8 mouse cellular contexts compared by ENCODE assay signal in genomic region chr11:69633128-69633866, GRCm38 (mm10). TPM values are rescaled to one million over a fixed set of nuclear protein-coding genes. Genes with fewer than 3 reads are reported as not detected.
DNase-seq lines count a peak whose midpoint lies in the region; ATAC-seq and TF ChIP-seq lines count a peak whose summit lies in the region.

No protein-coding gene starts in this region.

- DNase-seq in cerebellum, adult 9-11 months = peak; percentile 82
- DNase-seq in 3T3-L1 (ENCODE audit: low read depth, low spot score) = peak; percentile 31
- peak; percentile 42 for DNase-seq in c-Kit-positive CD71-positive TER-119-positive erythroid progenitor cells, embryonic 14.5 days (ENCODE audit: low spot score)
- DNase-seq in limb, embryonic 14.5 days (ENCODE audit: low spot score) = no peak
- no peak for DNase-seq in thymus, postnatal 36 days

- H3K4me2 ChIP-seq in heart, embryonic 14.5 days (ENCODE audit: low read length) = peak overlapping the region; percentile 71
- peak overlapping the region; percentile 77 for H3K4me2 ChIP-seq in limb, embryonic 14.5 days (replicated peaks; ENCODE audit: low read depth, low read length, severe bottlenecking)
- H3K4me2 ChIP-seq in midbrain, embryonic 13.5 days (replicated peaks) = peak overlapping the region; percentile 86

- no peak for TF ChIP-seq POLR2A in limb, embryonic 14.5 days (IDR thresholded peaks at IDR 0.05; ENCODE audit: borderline replicate concordance, extremely low read depth, insufficient read depth, insufficient read length)

- H3K36me3 ChIP-seq in heart, embryonic 14.5 days (ENCODE audit: control insufficient read depth, insufficient read depth, low read length) = peaks cover 21% of the 10 kb centered on the region
- H3K36me3 ChIP-seq in limb, embryonic 14.5 days (ENCODE audit: control insufficient read depth, insufficient read depth, low read length) = peaks cover 9% of the 10 kb centered on the region
- peaks cover 7% of the 10 kb centered on the region for H3K36me3 ChIP-seq in midbrain, embryonic 13.5 days

- 0% methylated on average over 34 of the region's 50 CpGs for WGBS in heart, embryonic 14.5 days
- WGBS in limb, embryonic 14.5 days = under 1% methylated on average over 40 of the region's 50 CpGs
- under 1% methylated on average over 50 of the region's 50 CpGs for WGBS in midbrain, embryonic 13.5 days

- H3K9me3 ChIP-seq in heart, embryonic 14.5 days (ENCODE audit: control insufficient read depth, low read length) = no peaks in the 10 kb centered on the region
- H3K9me3 ChIP-seq in limb, embryonic 14.5 days (ENCODE audit: control insufficient read depth, low read length) = no peaks in the 10 kb centered on the region
- H3K9me3 ChIP-seq in midbrain, embryonic 13.5 days = no peaks in the 10 kb centered on the region

- ATAC-seq in cerebellum, adult (ENCODE audit: insufficient number of reproducible peaks, low FRiP score, low TSS enrichment) = no peak
- ATAC-seq in heart, embryonic 14.5 days (ENCODE audit: insufficient number of reproducible peaks, insufficient read depth, low FRiP score, low read depth) = peak; percentile 48
- ATAC-seq in limb, embryonic 14.5 days (ENCODE audit: low FRiP score, low read depth) = peak; percentile 51
- ATAC-seq in midbrain, embryonic 13.5 days = peak; percentile 68

- H3K4me1 ChIP-seq in heart, embryonic 14.5 days (ENCODE audit: control insufficient read depth in 2 of 2, insufficient read depth in 2 of 2, low read length in 2 of 2) = peaks cover 2 to 25% of the 10 kb centered on the region in 2 experiments; a peak in 3 of 4 replicates
- peaks cover 16% of the 10 kb centered on the region; the same call in 1 of the 2 replicates for H3K4me1 ChIP-seq in limb, embryonic 14.5 days (ENCODE audit: control insufficient read depth, insufficient read depth, low read length)
- peaks cover 38% of the 10 kb centered on the region for H3K4me1 ChIP-seq in midbrain, embryonic 13.5 days (replicated peaks)

- H3K27ac ChIP-seq in heart, embryonic 14.5 days (replicated peaks in 1 of 2; ENCODE audit: control insufficient read depth in 1 of 2, insufficient read depth in 1 of 2, low read depth in 2 of 2, low read length in 2 of 2) = peak overlapping the region; percentile 74 to 97
- H3K27ac ChIP-seq in limb, embryonic 14.5 days (replicated peaks; ENCODE audit: low read depth, low read length) = peak overlapping the region; percentile 95
- H3K27ac ChIP-seq in midbrain, embryonic 13.5 days = peak overlapping the region; percentile 96

- H3K4me3 ChIP-seq in heart, embryonic 14.5 days (ENCODE audit: control insufficient read depth in 1 of 2, insufficient read depth in 1 of 2, low read depth in 1 of 2, low read length in 2 of 2) = peak overlapping the region; percentile 89 to 96
- peak overlapping the region; percentile 98 for H3K4me3 ChIP-seq in limb, embryonic 14.5 days (replicated peaks; ENCODE audit: low read length)
- H3K4me3 ChIP-seq in midbrain, embryonic 13.5 days (replicated peaks) = peak overlapping the region; percentile 99

- H3K27me3 ChIP-seq in heart, embryonic 14.5 days (ENCODE audit: control insufficient read depth, insufficient read depth, low read length) = no peaks in the 10 kb centered on the region
- H3K27me3 ChIP-seq in limb, embryonic 14.5 days (ENCODE audit: control insufficient read depth, insufficient read depth, low read length) = no peaks in the 10 kb centered on the region
- no peaks in the 10 kb centered on the region for H3K27me3 ChIP-seq in midbrain, embryonic 13.5 days

- peak overlapping the region; percentile 98 for H3K9ac ChIP-seq in heart, embryonic 14.5 days (ENCODE audit: low read length)
- H3K9ac ChIP-seq in limb, embryonic 14.5 days (ENCODE audit: low read depth, low read length, severe bottlenecking) = peak overlapping the region; percentile 94
- H3K9ac ChIP-seq in midbrain, embryonic 13.5 days (replicated peaks) = peak overlapping the region; percentile 99

RNA-seq across cellular contexts. Expression of gene Fxr2, which starts 0.5 kb away (rescaled TPM):
- polyA plus RNA-seq in heart, embryonic 14.5 days (2014; fragmentation: Nextera tagmentation; extraction: Ambion mirVana) = 24.2 and 25.8 TPM in 2 replicates
- polyA plus RNA-seq in limb, embryonic 14.5 days (2012; rRNA removed) = 122 and 125 TPM in 2 replicates
- 28.9 and 33.8 TPM in 2 replicates for polyA plus RNA-seq in limb, embryonic 14.5 days (2014; fragmentation: Nextera tagmentation; extraction: Ambion mirVana)
- polyA plus RNA-seq in midbrain, embryonic 13.5 days (2015; fragmentation: Nextera tagmentation; extraction: Ambion mirVana) = 40.5 and 52.4 TPM in 2 replicates

RNA-seq across cellular contexts. Expression of gene Sat2, which starts 11.5 kb away (rescaled TPM):
- polyA plus RNA-seq in heart, embryonic 14.5 days (2014; fragmentation: Nextera tagmentation; extraction: Ambion mirVana) = 16.2 and 17.9 TPM in 2 replicates
- 14.2 and 21.1 TPM in 2 replicates for polyA plus RNA-seq in limb, embryonic 14.5 days (2012; rRNA removed)
- polyA plus RNA-seq in limb, embryonic 14.5 days (2014; fragmentation: Nextera tagmentation; extraction: Ambion mirVana) = 16.5 and 20.1 TPM in 2 replicates
- polyA plus RNA-seq in midbrain, embryonic 13.5 days (2015; fragmentation: Nextera tagmentation; extraction: Ambion mirVana) = 25.1 and 28.5 TPM in 2 replicates

RNA-seq across cellular contexts. Expression of gene Shbg, which starts 15.6 kb away (rescaled TPM):
- polyA plus RNA-seq in heart, embryonic 14.5 days (2014; fragmentation: Nextera tagmentation; extraction: Ambion mirVana) = not detected in 2 replicates
- polyA plus RNA-seq in limb, embryonic 14.5 days (2012; rRNA removed) = 0.05 TPM in 1 of 2 replicates, not detected in the other
- polyA plus RNA-seq in limb, embryonic 14.5 days (2014; fragmentation: Nextera tagmentation; extraction: Ambion mirVana) = not detected in 2 replicates
- polyA plus RNA-seq in midbrain, embryonic 13.5 days (2015; fragmentation: Nextera tagmentation; extraction: Ambion mirVana) = not detected in 2 replicates

RNA-seq across cellular contexts. Expression of gene Sox15, which starts 21.8 kb away (rescaled TPM):
- not detected in 2 replicates for polyA plus RNA-seq in heart, embryonic 14.5 days (2014; fragmentation: Nextera tagmentation; extraction: Ambion mirVana)
- 1.5 and 2.1 TPM in 2 replicates for polyA plus RNA-seq in limb, embryonic 14.5 days (2012; rRNA removed)
- 1.0 and 3.0 TPM in 2 replicates for polyA plus RNA-seq in limb, embryonic 14.5 days (2014; fragmentation: Nextera tagmentation; extraction: Ambion mirVana)
- 0.31 TPM in 1 of 2 replicates, not detected in the other for polyA plus RNA-seq in midbrain, embryonic 13.5 days (2015; fragmentation: Nextera tagmentation; extraction: Ambion mirVana)

RNA-seq across cellular contexts. Expression of gene Atp1b2, which starts 27.6 kb away (rescaled TPM):
- 31.5 and 33.8 TPM in 2 replicates for polyA plus RNA-seq in heart, embryonic 14.5 days (2014; fragmentation: Nextera tagmentation; extraction: Ambion mirVana)
- polyA plus RNA-seq in limb, embryonic 14.5 days (2012; rRNA removed) = 17.9 and 20.6 TPM in 2 replicates
- polyA plus RNA-seq in limb, embryonic 14.5 days (2014; fragmentation: Nextera tagmentation; extraction: Ambion mirVana) = 9.1 and 10.4 TPM in 2 replicates
- polyA plus RNA-seq in midbrain, embryonic 13.5 days (2015; fragmentation: Nextera tagmentation; extraction: Ambion mirVana) = 23.2 and 24.3 TPM in 2 replicates

Comparison
In these comparisons a context has a peak if more than half of its experiments do, and no peak if none do; other contexts are left out.
1. DNase-seq: peak in cerebellum, adult 9-11 months (single experiment), 3T3-L1 (single experiment) and c-Kit-positive CD71-positive TER-119-positive erythroid progenitor cells, embryonic 14.5 days (single experiment); none in limb, embryonic 14.5 days (single experiment) and thymus, postnatal 36 days (0 of 2).
2. Peak in every context shown above with its lines, with median percentiles within 50 percentile points of each other: H3K27ac ChIP-seq, H3K4me2 ChIP-seq, H3K4me3 ChIP-seq and H3K9ac ChIP-seq.